Mouse (Mus musculus): Measurements from ENCODE around the gene Gab3. TPM values are rescaled to one million over a fixed set of nuclear protein-coding genes. Genes with fewer than 3 reads are reported as not detected.
"Not testable (repeated sequence)": the region's sequence is repeated elsewhere in the genome, so short reads cannot be mapped to it uniquely, and the experiment has no call there.

Gab3 gene
- total RNA-seq, 2 experiments from 2014 or later: 0.47 to 0.64 TPM

- intact Hi-C loops (cut with DNase I): no loop called here
- no peak overlapping the region for H3K4me3 ChIP-seq
- DNase-seq: no peak
- H3K27ac ChIP-seq: no peak overlapping the region
- peak; percentile 28; the same call in 1 of the 2 replicates for TF ChIP-seq CTCF (IDR thresholded peaks at IDR 0.05)
Observed at GRCm38 (mm10) chrX:75085654-75086053, 396 bp upstream of the Gab3 start.

- Histone ChIP-seq H3K4me3 (peak overlapping the region; percentile 77), H3K27ac (peak overlapping the region; percentile 74)
- TF ChIP-seq CTCF (IDR thresholded peaks at IDR 0.05): no peak
- no peak for DNase-seq
- intact Hi-C loops (cut with DNase I): no loop called here
Observed at GRCm38 (mm10) chrX:75083982-75084773, 1.1 kb downstream of the Gab3 start.

- DNase-seq: no peak
- no peak overlapping the region for H3K27ac ChIP-seq
- H3K4me3 ChIP-seq: no peak overlapping the region
- intact Hi-C loops (cut with DNase I): no loop called here
- TF ChIP-seq CTCF (IDR thresholded peaks at IDR 0.05): no peak
Observed at GRCm38 (mm10) chrX:75082351-75082750, 2.9 kb downstream of the Gab3 start.

GRCm38 (mm10) chrX:75056120-75056775, 29.0 kb downstream of the Gab3 start:
- no peak for TF ChIP-seq CTCF (IDR thresholded peaks at IDR 0.05)
- DNase-seq: no peak
- intact Hi-C loops (cut with DNase I): no loop called here
- Histone ChIP-seq H3K27ac (no peak overlapping the region), H3K4me3 (no peak overlapping the region)

- Histone ChIP-seq H3K4me3 (peak overlapping the region; percentile 55), H3K27ac (peak overlapping the region; percentile 60)
- no peak for TF ChIP-seq CTCF (IDR thresholded peaks at IDR 0.05)
- DNase-seq: no peak
- intact Hi-C loops (cut with DNase I): no loop called here
Observed at GRCm38 (mm10) chrX:75046921-75047635, 38.2 kb downstream of the Gab3 start.

- DNase-seq: no peak
- no peak overlapping the region for H3K27ac ChIP-seq
- no peak overlapping the region for H3K4me3 ChIP-seq
- TF ChIP-seq CTCF (IDR thresholded peaks at IDR 0.05): no peak
- intact Hi-C loops (cut with DNase I): no loop called here
Observed at GRCm38 (mm10) chrX:75045931-75046330, 39.3 kb downstream of the Gab3 start.

- peak overlapping the region; percentile 60 for H3K27ac ChIP-seq
- intact Hi-C loops (cut with DNase I): no loop called here
- H3K4me3 ChIP-seq: no peak overlapping the region
- DNase-seq: peak; percentile 24
- TF ChIP-seq CTCF (IDR thresholded peaks at IDR 0.05): no peak
Observed at GRCm38 (mm10) chrX:75044595-75044994, 40.7 kb downstream of the Gab3 start.

GRCm38 (mm10) chrX:75036626-75037025, 48.6 kb downstream of the Gab3 start:
- intact Hi-C loops (cut with DNase I): no loop called here
- TF ChIP-seq CTCF (IDR thresholded peaks at IDR 0.05): no peak
- Histone ChIP-seq H3K27ac (no peak overlapping the region), H3K4me3 (no peak overlapping the region)
- DNase-seq: no peak

- Histone ChIP-seq H3K27ac (no peak overlapping the region), H3K4me3 (no peak overlapping the region)
- no peak for TF ChIP-seq CTCF (IDR thresholded peaks at IDR 0.05)
- no peak for DNase-seq
- intact Hi-C loops (cut with DNase I): no loop called here
Observed at GRCm38 (mm10) chrX:75035162-75035561, 50.1 kb downstream of the Gab3 start.

- DNase-seq; H3K4me3 ChIP-seq; H3K27ac ChIP-seq; intact Hi-C loops (cut with DNase I): not testable (repeated sequence)
Observed at GRCm38 (mm10) chrX:75034054-75034453, 51.2 kb downstream of the Gab3 start.

- TF ChIP-seq CTCF (IDR thresholded peaks at IDR 0.05): no peak
Observed at GRCm38 (mm10) chrX:74983734-74984133, 101.5 kb downstream of the Gab3 start.

GRCm38 (mm10) chrX:74962899-74963298, 122.4 kb downstream of the Gab3 start:
- intact Hi-C loops (cut with DNase I); DNase-seq; H3K27ac ChIP-seq; H3K4me3 ChIP-seq: not testable (repeated sequence)
- TF ChIP-seq CTCF (IDR thresholded peaks at IDR 0.05): peak; percentile 32; the same call in 1 of the 2 replicates

More at GRCm38 (mm10) chrX:74983734-74984133, 101.5 kb downstream of the Gab3 start:
- DNase-seq: no peak
- intact Hi-C loops (cut with DNase I): no loop called here
- no peak overlapping the region for H3K27ac ChIP-seq
- no peak overlapping the region for H3K4me3 ChIP-seq

- intact Hi-C loops (cut with DNase I); DNase-seq; H3K27ac ChIP-seq; H3K4me3 ChIP-seq: not testable (repeated sequence)
Observed at GRCm38 (mm10) chrX:74959161-74959560, 126.1 kb downstream of the Gab3 start.

Other genes starting within 250 kb of the Gab3 start
- gene Gm5936, start 248.3 kb downstream of the Gab3 start, total RNA-seq (2021): not detected
- gene Dkc1, start 10.4 kb upstream of the Gab3 start, total RNA-seq (2021): 10 to 100 TPM; 28.6 to 29.2 TPM
- 10 to 100 TPM; 11.8 to 12.2 TPM for gene Mpp1, start 45.6 kb upstream of the Gab3 start, total RNA-seq (2021)
- not detected for gene Smim9, start 78.3 kb upstream of the Gab3 start, total RNA-seq (2021)